Mouse (Mus musculus): ENCODE data around the gene Smarcb1.
A peak's percentile ranks its signal among the peaks of the same experiment; 100 is the strongest.

The Smarcb1 gene

DNA sequence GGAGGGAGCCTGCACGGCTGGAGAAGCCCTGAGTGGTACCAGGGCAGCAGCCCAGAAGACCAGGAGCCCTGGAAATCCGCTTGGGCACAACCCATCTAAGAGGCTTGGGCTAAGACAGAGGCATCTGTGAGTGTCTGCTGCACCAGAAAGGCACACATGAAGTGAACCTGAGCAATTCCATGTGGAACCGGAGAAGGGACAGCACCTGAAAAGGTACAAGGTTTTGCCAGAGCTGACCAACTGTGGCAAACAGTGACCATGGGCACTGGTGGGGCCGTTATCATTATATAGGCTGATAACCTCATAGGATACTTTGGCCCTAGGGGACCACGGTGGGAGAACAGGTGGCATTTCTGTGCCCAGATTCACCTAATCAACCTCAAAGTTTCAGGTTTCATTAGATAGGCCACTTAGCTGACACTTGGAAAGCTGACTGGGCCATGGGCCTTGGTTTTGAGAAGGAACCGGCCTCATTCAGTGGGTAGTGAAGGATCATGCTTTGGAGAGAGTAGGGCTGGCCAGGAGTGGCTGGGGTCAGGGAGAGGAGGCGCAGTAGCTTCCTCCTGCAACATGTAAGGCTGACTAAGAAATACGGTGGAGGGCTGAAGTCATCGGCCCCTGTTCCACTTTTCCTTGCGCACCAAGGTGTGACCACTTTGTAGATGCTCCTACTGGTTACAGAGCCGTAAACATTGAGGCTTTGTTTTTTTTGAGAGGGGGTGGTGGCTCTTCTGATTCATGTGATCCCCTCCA, 65.1 kb downstream of the Smarcb1 start:
- no peak for DNase-seq (ENCODE audit: low spot score in 2 of 2)

DNA sequence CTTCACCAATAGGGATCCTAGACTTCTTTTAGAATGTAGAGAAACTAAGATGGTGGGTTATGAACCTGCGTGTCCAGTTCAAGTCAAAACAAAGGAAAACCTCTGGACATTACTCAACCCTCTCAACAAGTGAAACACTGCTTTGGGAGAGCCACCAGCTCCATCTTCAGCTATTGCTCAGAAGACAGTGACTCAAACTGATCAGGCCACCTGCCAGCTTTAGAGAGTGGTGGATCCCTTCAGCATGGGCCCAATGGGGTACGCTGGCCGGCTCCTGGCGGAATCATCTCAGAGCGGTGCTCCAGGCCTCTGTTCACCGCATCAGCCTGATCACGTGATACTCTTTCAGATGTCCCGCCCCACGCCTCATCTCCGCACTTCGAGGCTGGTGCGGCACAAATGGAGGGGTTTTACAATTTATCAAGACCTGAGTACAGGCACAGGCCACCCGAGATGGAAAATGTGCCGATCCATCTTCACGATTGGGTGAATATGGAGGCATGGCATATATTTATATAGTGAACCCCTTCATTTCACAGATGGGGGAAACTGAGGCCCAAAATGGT, 65.9 kb downstream of the Smarcb1 start:
- no peak for DNase-seq (ENCODE audit: low spot score in 2 of 2)

DNA sequence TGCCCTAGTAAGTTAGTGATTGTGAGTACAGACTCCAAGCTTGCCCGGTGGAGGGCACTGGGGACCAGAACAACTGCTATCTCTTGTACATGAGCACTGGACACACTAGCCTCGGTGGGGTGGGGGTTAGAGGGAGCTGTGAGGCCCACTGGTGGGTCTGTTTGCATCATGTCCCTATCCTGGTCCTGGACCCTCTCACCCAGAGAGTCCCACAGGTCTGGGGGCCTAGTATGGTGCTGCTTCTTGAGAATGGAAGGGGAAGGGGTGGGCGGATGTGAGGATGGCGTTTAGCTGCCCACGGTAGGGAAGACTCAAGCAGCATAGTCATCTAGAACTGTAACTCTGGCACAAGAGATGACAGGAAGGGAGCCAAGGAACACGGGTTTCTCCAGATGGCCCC, 66.6 kb downstream of the Smarcb1 start:
- DNase-seq (ENCODE audit: low spot score in 2 of 2) = no peak

DNA sequence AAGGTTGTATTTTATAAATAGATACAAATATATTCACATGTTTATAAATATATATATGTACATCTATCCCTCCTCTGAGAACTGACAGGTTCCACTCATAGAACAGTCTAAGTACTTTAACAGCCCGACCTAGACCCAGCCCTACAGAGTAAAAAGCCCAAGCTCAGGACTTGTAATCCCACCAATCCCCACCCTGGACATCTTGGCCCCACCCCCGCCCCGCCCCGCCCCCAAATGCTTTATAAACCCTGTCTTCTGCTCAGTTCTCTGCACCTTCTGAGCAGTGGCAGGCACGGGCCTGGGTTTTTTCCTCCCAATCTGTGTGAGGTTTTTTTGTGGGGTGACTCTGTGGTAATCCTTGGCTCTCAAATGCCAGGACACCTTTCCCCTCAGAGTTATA, 67.3 kb downstream of the Smarcb1 start:
- DNase-seq (ENCODE audit: low spot score in 2 of 2) = no peak

GRCm38 (mm10) chr10:75853452-75853851, 68.0 kb downstream of the Smarcb1 start:
- peak; percentile 62 to 75 for DNase-seq (ENCODE audit: low spot score in 2 of 2)

DNA sequence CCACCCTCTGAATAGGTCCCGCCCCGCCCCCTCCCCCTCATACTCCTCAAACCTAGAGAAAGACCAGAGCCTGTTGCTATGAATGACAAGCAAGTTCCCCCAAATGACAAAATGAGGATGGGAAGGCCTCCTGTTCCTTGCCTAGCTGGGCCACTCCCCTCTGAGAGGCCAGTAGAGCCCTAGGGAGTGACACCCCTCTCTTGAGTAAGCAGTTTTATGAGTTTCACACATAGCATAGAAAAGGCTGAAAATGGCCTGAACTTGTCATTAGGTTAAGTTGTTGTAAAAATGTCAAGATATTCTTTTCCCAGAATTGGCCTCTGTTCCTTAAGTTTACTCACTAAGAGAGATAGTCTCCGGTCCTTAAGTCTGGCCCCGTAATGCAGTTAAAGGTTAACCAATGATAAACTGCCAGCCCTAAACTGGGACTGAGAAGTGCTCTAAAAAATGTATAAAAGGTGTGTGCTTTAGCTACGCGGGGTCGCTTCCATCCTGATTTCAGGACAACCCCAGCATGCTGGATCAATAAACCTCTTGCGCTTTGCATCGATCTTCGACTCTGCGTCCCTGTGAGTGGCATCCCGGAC, 68.8 kb downstream of the Smarcb1 start:
- DNase-seq (ENCODE audit: low spot score in 2 of 2) = no peak

GRCm38 (mm10) chr10:75851681-75852080, 69.7 kb downstream of the Smarcb1 start:
- DNase-seq (ENCODE audit: low spot score in 2 of 2) = no peak

DNA sequence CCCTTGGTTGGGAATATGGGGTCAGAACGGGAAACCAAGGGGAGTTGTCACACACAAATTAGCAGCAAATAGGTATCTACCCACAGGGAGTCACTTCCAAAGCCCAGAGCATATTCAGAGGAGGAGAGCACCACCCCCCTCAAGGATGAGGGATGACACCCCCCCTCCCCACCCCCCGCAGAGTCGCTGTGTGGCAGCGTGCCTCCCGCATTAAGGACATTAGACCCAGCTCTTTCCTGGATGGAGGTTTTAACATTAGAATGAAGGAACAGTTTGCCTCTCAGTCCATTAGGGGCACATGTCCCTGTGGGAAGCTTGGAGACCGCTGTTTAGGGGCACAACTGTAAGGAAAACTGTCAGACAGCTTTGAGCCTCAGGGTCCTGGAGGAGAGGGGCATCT, 70.3 kb downstream of the Smarcb1 start:
- DNase-seq (ENCODE audit: low spot score in 2 of 2) = no peak

GRCm38 (mm10) chr10:75848382-75848781, 73.0 kb downstream of the Smarcb1 start:
- no peak for DNase-seq (ENCODE audit: low spot score in 2 of 2)

Data from frontal cortex, postnatal 14 days (tissue).